Comparison of ENCODE assay signal across 11 mouse cellular contexts in the genomic region with DNA sequence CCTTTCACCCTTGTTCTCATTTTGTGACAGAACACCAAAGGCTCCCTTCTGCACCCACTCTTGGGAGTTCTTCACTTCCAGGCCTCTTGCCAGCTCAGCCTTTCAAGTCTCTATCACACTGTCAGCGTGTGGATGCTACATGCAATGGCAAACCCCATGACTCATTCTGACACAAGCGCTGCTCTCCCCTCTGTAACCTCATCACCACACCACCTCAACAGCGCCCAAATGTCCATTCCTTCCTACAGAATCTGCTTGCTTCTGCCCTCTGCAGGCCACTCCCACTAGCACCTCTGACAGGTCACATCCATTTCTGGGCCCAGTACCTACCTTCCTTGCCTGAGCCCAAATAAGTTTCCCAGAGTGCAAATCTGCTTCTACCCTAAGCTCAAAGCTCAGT. TPM values are rescaled to one million over a fixed set of nuclear protein-coding genes. Genes with fewer than 3 reads are reported as not detected.
DNase-seq lines count a peak whose midpoint lies in the region; ATAC-seq and TF ChIP-seq lines count a peak whose summit lies in the region.
"Had no signal": no experiment of that assay in that cellular context is flagged by ENCODE, and none has a peak within 500 bp of the region (broad histone marks: within the 10 kb centered on the region; RNA-seq: fewer than 3 reads in every experiment).

No protein-coding gene starts in this region.

- no peak overlapping the region for H3K4me2 ChIP-seq in liver, postnatal 0 days (ENCODE audit: low read depth, low read length)
- no peak overlapping the region for H3K4me2 ChIP-seq in forebrain, embryonic 12.5 days
- H3K4me2 ChIP-seq: midbrain, embryonic 15.5 days had no signal

- DNase-seq in frontal cortex, postnatal 25 days (ENCODE audit: low spot score in 2 of 2): no peak
- no peak for DNase-seq in liver, postnatal 0 days
- DNase-seq in liver: no peak
- peak; percentile 51 for DNase-seq in Muller cell, postnatal 12 days (ENCODE audit: inconsistent ontology term)
- no peak for DNase-seq in gastrocnemius, postnatal 10 days
- DNase-seq: right cerebral cortex, postnatal 4 days had no signal

- H3K27ac ChIP-seq in liver, postnatal 0 days (ENCODE audit: low read depth): no peak overlapping the region
- peak overlapping the region; percentile 79 for H3K27ac ChIP-seq in macrophage
- H3K27ac ChIP-seq in forebrain, embryonic 12.5 days: no peak overlapping the region
- H3K27ac ChIP-seq: midbrain, embryonic 15.5 days had no signal

- TF ChIP-seq EP300 in liver, postnatal 0 days (IDR thresholded peaks at IDR 0.05; ENCODE audit: low read depth): no peak

- no peak overlapping the region for H3K9ac ChIP-seq in liver, postnatal 0 days (replicated peaks)
- no peak overlapping the region for H3K9ac ChIP-seq in forebrain, embryonic 12.5 days
- H3K9ac ChIP-seq: midbrain, embryonic 15.5 days had no signal

- H3K79me2 ChIP-seq in macrophage (ENCODE audit: inconsistent target): no peaks in the 10 kb centered on the region

- ATAC-seq in frontal cortex, adult (ENCODE audit: low TSS enrichment): 0 out of 2 replicates have a peak, but pooled peaks have one; percentile 12
- ATAC-seq in liver, postnatal 0 days: no peak; the same call in 1 of the 2 replicates
- no peak for ATAC-seq in forebrain, embryonic 12.5 days (ENCODE audit: low FRiP score)
- ATAC-seq: midbrain, embryonic 15.5 days had no signal

- H3K36me3 ChIP-seq in liver, postnatal 0 days (replicated peaks; ENCODE audit: insufficient read depth, low read length): no peaks in the 10 kb centered on the region
- H3K36me3 ChIP-seq in macrophage (ENCODE audit: inconsistent target): no peaks in the 10 kb centered on the region
- H3K36me3 ChIP-seq in forebrain, embryonic 12.5 days (replicated peaks): no peaks in the 10 kb centered on the region
- H3K36me3 ChIP-seq: midbrain, embryonic 15.5 days had no signal

- H3K4me1 ChIP-seq in liver, postnatal 0 days (ENCODE audit: insufficient read depth): no peaks in the 10 kb centered on the region; the same call in 1 of the 2 replicates
- H3K4me1 ChIP-seq in forebrain, embryonic 12.5 days: no peaks in the 10 kb centered on the region

- 45% methylated on average over 3 of the region's 3 CpGs for WGBS in liver, postnatal 0 days (ENCODE audit: insufficient replicate concordance)
- 71% methylated on average over 3 of the region's 3 CpGs for WGBS in macrophage (ENCODE audit: missing documents)
- WGBS in forebrain, embryonic 12.5 days: 29% methylated on average over 3 of the region's 3 CpGs

- no peak overlapping the region for H3K4me3 ChIP-seq in liver, postnatal 0 days (ENCODE audit: low read depth, low read length)
- H3K4me3 ChIP-seq in macrophage (ENCODE audit: inconsistent target): no peak overlapping the region
- H3K4me3 ChIP-seq in forebrain, embryonic 12.5 days (replicated peaks): no peak overlapping the region
- H3K4me3 ChIP-seq: midbrain, embryonic 15.5 days had no signal

- H3K9me3 ChIP-seq in liver, postnatal 0 days (ENCODE audit: low read length): no peaks in the 10 kb centered on the region
- no peaks in the 10 kb centered on the region for H3K9me3 ChIP-seq in forebrain, embryonic 12.5 days
- H3K9me3 ChIP-seq: midbrain, embryonic 15.5 days had no signal

- TF ChIP-seq CTCF in liver, postnatal 0 days (IDR thresholded peaks at IDR 0.05; ENCODE audit: low read depth): peak; percentile 55

- H3K27me3 ChIP-seq in liver, postnatal 0 days (ENCODE audit: insufficient read depth, low read length): no peaks in the 10 kb centered on the region
- H3K27me3 ChIP-seq in forebrain, embryonic 12.5 days: peaks cover 6% of the 10 kb centered on the region; the same call in 1 of the 2 replicates
- H3K27me3 ChIP-seq: midbrain, embryonic 15.5 days had no signal

RNA-seq across cellular contexts. Expression of gene Sft2d1, which starts 5.1 kb away (rescaled TPM):
- polyA plus RNA-seq in liver, postnatal 0 days (2015; fragmentation: Nextera tagmentation; extraction: Ambion mirVana): 67.6 and 67.7 TPM in 2 replicates
- total RNA-seq in macrophage (2018; cell fraction: chromatin; rRNA removed): 100 to 1,000 TPM in 24 of 26 experiments, 10 to 100 TPM in 2; 85.4 to 358 (median 155) TPM
- total RNA-seq in macrophage (2018; cell fraction: cytosol; rRNA removed): 100 to 1,000 TPM in 16 of 26 experiments, 10 to 100 TPM in 10; 78.6 to 181 (median 113) TPM
- total RNA-seq in macrophage (2018; cell fraction: nucleus; rRNA removed): 100 to 1,000 TPM; 124 to 366 (median 179) TPM
- polyA plus RNA-seq in macrophage (2018): 85.8 to 210 TPM (median 182 TPM) in 3 replicates
- 86.3 and 87.8 TPM in 2 replicates for polyA plus RNA-seq in forebrain, embryonic 12.5 days (2016; fragmentation: Nextera tagmentation; extraction: Ambion mirVana)
- 10 to 100 TPM; 16.0 to 21.0 TPM for total RNA-seq in gastrocnemius, postnatal 10 days (2021)

RNA-seq across cellular contexts. Expression of gene Mpc1, which starts 23.1 kb away (rescaled TPM):
- polyA plus RNA-seq in liver, postnatal 0 days (2015; fragmentation: Nextera tagmentation; extraction: Ambion mirVana): 1,393 and 1,436 TPM in 2 replicates
- total RNA-seq in macrophage (2018; cell fraction: chromatin; rRNA removed): 100 to 1,000 TPM in 17 of 26 experiments, 10 to 100 TPM in 9; 68.7 to 196 (median 122) TPM
- total RNA-seq in macrophage (2018; cell fraction: cytosol; rRNA removed): 100 to 1,000 TPM; 118 to 359 (median 240) TPM
- 100 to 1,000 TPM in 17 of 26 experiments, 10 to 100 TPM in 9; 59.0 to 187 (median 136) TPM for total RNA-seq in macrophage (2018; cell fraction: nucleus; rRNA removed)
- 257 to 456 TPM (median 376 TPM) in 3 replicates for polyA plus RNA-seq in macrophage (2018)
- polyA plus RNA-seq in forebrain, embryonic 12.5 days (2016; fragmentation: Nextera tagmentation; extraction: Ambion mirVana): 122 and 124 TPM in 2 replicates
- 100 to 1,000 TPM; 206 to 242 TPM for total RNA-seq in gastrocnemius, postnatal 10 days (2021)

RNA-seq across cellular contexts. Expression of gene Prr18, which starts 31.5 kb away (rescaled TPM):
- 0.05 TPM in 1 of 2 replicates, not detected in the other for polyA plus RNA-seq in liver, postnatal 0 days (2015; fragmentation: Nextera tagmentation; extraction: Ambion mirVana)
- total RNA-seq in macrophage (2018; cell fraction: chromatin; rRNA removed): 1 to 10 TPM in 20 of 26 experiments, under 1 TPM in 5, not detected in 1; 0.43 to 3.8 (median 1.6) TPM
- under 1 TPM; 0.04 to 0.32 (median 0.14) TPM for total RNA-seq in macrophage (2018; cell fraction: cytosol; rRNA removed)
- 1 to 10 TPM in 24 of 26 experiments, under 1 TPM in 2; 0.25 to 4.2 (median 1.4) TPM for total RNA-seq in macrophage (2018; cell fraction: nucleus; rRNA removed)
- 0.10 to 0.25 TPM (median 0.14 TPM) in 3 replicates for polyA plus RNA-seq in macrophage (2018)
- polyA plus RNA-seq in forebrain, embryonic 12.5 days (2016; fragmentation: Nextera tagmentation; extraction: Ambion mirVana): 3.7 and 4.1 TPM in 2 replicates
- under 1 TPM in 1 of 2 experiments, not detected in 1; 0.27 TPM for total RNA-seq in gastrocnemius, postnatal 10 days (2021)
- polyA plus RNA-seq: heart, embryonic 14.5 days had no signal

RNA-seq across cellular contexts. Expression of gene T2, which starts 50.0 kb away (rescaled TPM):
- polyA plus RNA-seq in liver, postnatal 0 days (2015; fragmentation: Nextera tagmentation; extraction: Ambion mirVana): not detected in 2 replicates
- total RNA-seq in macrophage (2018; cell fraction: chromatin; rRNA removed): under 1 TPM in 7 of 26 experiments, not detected in 19; 0.33 to 0.96 (median 0.63) TPM
- under 1 TPM in 2 of 26 experiments, not detected in 24; 0.10 TPM for total RNA-seq in macrophage (2018; cell fraction: cytosol; rRNA removed)
- total RNA-seq in macrophage (2018; cell fraction: nucleus; rRNA removed): under 1 TPM in 6 of 26 experiments, not detected in 20; 0.17 to 0.61 (median 0.44) TPM
- polyA plus RNA-seq in macrophage (2018): not detected in 3 replicates
- 0.44 and 0.55 TPM in 2 replicates for polyA plus RNA-seq in forebrain, embryonic 12.5 days (2016; fragmentation: Nextera tagmentation; extraction: Ambion mirVana)
- not detected for total RNA-seq in gastrocnemius, postnatal 10 days (2021)
